Comparison of ENCODE assay signal across 8 mouse cellular contexts in genomic region chr17:25565244-25565643, GRCm38 (mm10). TPM values are rescaled to one million over a fixed set of nuclear protein-coding genes. Genes with fewer than 3 reads are reported as not detected.
DNase-seq lines count a peak whose midpoint lies in the region; ATAC-seq and TF ChIP-seq lines count a peak whose summit lies in the region.
"Had no signal": no experiment of that assay in that cellular context is flagged by ENCODE, and none has a peak within 500 bp of the region (broad histone marks: within the 10 kb centered on the region; RNA-seq: fewer than 3 reads in every experiment).

No protein-coding gene starts in this region.

- no peak overlapping the region for H3K4me2 ChIP-seq in neural tube, embryonic 11.5 days (ENCODE audit: low read depth)
- peak overlapping the region; percentile 30; the same call in 1 of the 2 replicates for H3K4me2 ChIP-seq in forebrain, postnatal 0 days (ENCODE audit: low read depth)
- peak overlapping the region; percentile 30 for H3K4me2 ChIP-seq in limb, embryonic 13.5 days (replicated peaks)
- H3K4me2 ChIP-seq in stomach, postnatal 0 days (replicated peaks; ENCODE audit: low read depth): no peak overlapping the region
- no peak overlapping the region for H3K4me2 ChIP-seq in liver, embryonic 11.5 days

- H3K27ac ChIP-seq in neural tube, embryonic 11.5 days (ENCODE audit: low read depth, low read length): no peak overlapping the region
- 0 out of 2 replicates have a peak overlapping the region, but pooled peaks have one; percentile 2 for H3K27ac ChIP-seq in forebrain, postnatal 0 days (ENCODE audit: low read depth, low read length)
- no peak overlapping the region for H3K27ac ChIP-seq in limb, embryonic 13.5 days
- no peak overlapping the region; the same call in 1 of the 2 replicates for H3K27ac ChIP-seq in stomach, postnatal 0 days (replicated peaks)
- H3K27ac ChIP-seq in liver, embryonic 11.5 days (ENCODE audit: low read depth, low read length): no peak overlapping the region

- peak; percentile 35 for DNase-seq in neural tube, embryonic 11.5 days (ENCODE audit: low spot score)
- DNase-seq in neural tube, embryonic 10.5 days (ENCODE audit: extremely low spot score, low spot score): no peak
- DNase-seq in forebrain, postnatal 0 days: peak; percentile 59
- DNase-seq in stomach, postnatal 0 days (ENCODE audit: low spot score): no peak
- DNase-seq in liver, embryonic 11.5 days (ENCODE audit: low spot score): no peak
- DNase-seq in thymus, postnatal 14 days: no peak

- WGBS in neural tube, embryonic 11.5 days: 38% methylated on average over 6 of the region's 6 CpGs
- WGBS in forebrain, postnatal 0 days: 14% methylated on average over 6 of the region's 6 CpGs
- 16% methylated on average over 6 of the region's 6 CpGs for WGBS in limb, embryonic 13.5 days
- 27% methylated on average over 6 of the region's 6 CpGs for WGBS in stomach, postnatal 0 days
- WGBS in liver, embryonic 11.5 days: 32% methylated on average over 6 of the region's 6 CpGs

- no peak for TF ChIP-seq EP300 in stomach, postnatal 0 days (optimal IDR thresholded peaks at IDR 0.05)

- no peak overlapping the region for H3K9ac ChIP-seq in neural tube, embryonic 11.5 days (ENCODE audit: low read length)
- 0 out of 2 replicates have a peak overlapping the region, but pooled peaks have one; percentile 2 for H3K9ac ChIP-seq in forebrain, postnatal 0 days
- H3K9ac ChIP-seq in limb, embryonic 13.5 days: no peak overlapping the region
- no peak overlapping the region for H3K9ac ChIP-seq in stomach, postnatal 0 days (ENCODE audit: low read length)
- H3K9ac ChIP-seq in liver, embryonic 11.5 days (ENCODE audit: low read depth, low read length): no peak overlapping the region

- no peak for ATAC-seq in neural tube, embryonic 11.5 days (ENCODE audit: insufficient read depth, low FRiP score, low TSS enrichment)
- 0 out of 2 replicates have a peak, but pooled peaks have one; percentile 12 for ATAC-seq in forebrain, postnatal 0 days
- no peak for ATAC-seq in limb, embryonic 13.5 days (ENCODE audit: low FRiP score, low read depth)
- ATAC-seq in stomach, postnatal 0 days (ENCODE audit: low FRiP score, low TSS enrichment): peak; percentile 31; the same call in 1 of the 2 replicates
- ATAC-seq in liver, embryonic 11.5 days (replicated peaks; ENCODE audit: low FRiP score): no peak

- no peak for TF ChIP-seq CTCF in forebrain, postnatal 0 days (IDR thresholded peaks at IDR 0.05; ENCODE audit: low read depth)
- TF ChIP-seq CTCF in stomach, postnatal 0 days (IDR thresholded peaks at IDR 0.05; ENCODE audit: low read depth): no peak

- no peaks in the 10 kb centered on the region for H3K36me3 ChIP-seq in neural tube, embryonic 11.5 days (ENCODE audit: control insufficient read depth, insufficient read depth, low read length)
- H3K36me3 ChIP-seq in forebrain, postnatal 0 days (ENCODE audit: insufficient read depth): no peaks in the 10 kb centered on the region
- peaks cover 6% of the 10 kb centered on the region; the same call in 1 of the 2 replicates for H3K36me3 ChIP-seq in limb, embryonic 13.5 days
- H3K36me3 ChIP-seq in stomach, postnatal 0 days (ENCODE audit: control insufficient read depth, insufficient read depth, low read length): no peaks in the 10 kb centered on the region
- no peaks in the 10 kb centered on the region for H3K36me3 ChIP-seq in liver, embryonic 11.5 days (ENCODE audit: control insufficient read depth, insufficient read depth, low read length)

- no peaks in the 10 kb centered on the region for H3K9me3 ChIP-seq in neural tube, embryonic 11.5 days (ENCODE audit: control insufficient read depth, low read length)
- no peaks in the 10 kb centered on the region for H3K9me3 ChIP-seq in forebrain, postnatal 0 days (ENCODE audit: low read length)
- no peaks in the 10 kb centered on the region for H3K9me3 ChIP-seq in limb, embryonic 13.5 days
- H3K9me3 ChIP-seq in stomach, postnatal 0 days (ENCODE audit: control insufficient read depth, low read length): no peaks in the 10 kb centered on the region
- no peaks in the 10 kb centered on the region for H3K9me3 ChIP-seq in liver, embryonic 11.5 days (ENCODE audit: control insufficient read depth, low read length)

- peaks cover 27% of the 10 kb centered on the region for H3K4me1 ChIP-seq in neural tube, embryonic 11.5 days (ENCODE audit: control insufficient read depth, insufficient read depth, low read length)
- peaks cover 9% of the 10 kb centered on the region; the same call in 1 of the 2 replicates for H3K4me1 ChIP-seq in forebrain, postnatal 0 days (ENCODE audit: insufficient read depth)
- peaks cover 45% of the 10 kb centered on the region for H3K4me1 ChIP-seq in limb, embryonic 13.5 days
- 0 out of 2 replicates have a peak, but pooled peaks cover 1% of the 10 kb centered on the region for H3K4me1 ChIP-seq in stomach, postnatal 0 days (replicated peaks; ENCODE audit: control insufficient read depth, insufficient read depth)
- H3K4me1 ChIP-seq in liver, embryonic 11.5 days (replicated peaks; ENCODE audit: control insufficient read depth, insufficient read depth, low read length): peaks cover 5% of the 10 kb centered on the region; the same call in 1 of the 2 replicates

- no peak overlapping the region for H3K4me3 ChIP-seq in neural tube, embryonic 11.5 days (ENCODE audit: low read depth, low read length)
- 0 out of 2 replicates have a peak overlapping the region, but pooled peaks have one; percentile 4 for H3K4me3 ChIP-seq in forebrain, postnatal 0 days (ENCODE audit: low read depth, low read length)
- no peak overlapping the region for H3K4me3 ChIP-seq in limb, embryonic 13.5 days
- no peak overlapping the region for H3K4me3 ChIP-seq in stomach, postnatal 0 days (ENCODE audit: low read depth, low read length)
- no peak overlapping the region for H3K4me3 ChIP-seq in liver, embryonic 11.5 days (ENCODE audit: low read depth, low read length)
- H3K4me3 ChIP-seq: erythroblast, embryonic 14.5 days had no signal

- peaks cover 14% of the 10 kb centered on the region for H3K27me3 ChIP-seq in neural tube, embryonic 11.5 days (ENCODE audit: control insufficient read depth, insufficient read depth, low read length)
- H3K27me3 ChIP-seq in forebrain, postnatal 0 days (ENCODE audit: insufficient read depth, low read length): no peaks in the 10 kb centered on the region; the same call in 1 of the 2 replicates
- peaks cover 25% of the 10 kb centered on the region for H3K27me3 ChIP-seq in limb, embryonic 13.5 days
- no peaks in the 10 kb centered on the region; the same call in 1 of the 2 replicates for H3K27me3 ChIP-seq in stomach, postnatal 0 days (ENCODE audit: control insufficient read depth, insufficient read depth, low read length)
- H3K27me3 ChIP-seq in liver, embryonic 11.5 days (replicated peaks; ENCODE audit: control insufficient read depth, insufficient read depth, low read length): peaks cover 31% of the 10 kb centered on the region

RNA-seq across cellular contexts. Expression of gene Sox8, which starts 5.2 kb away (rescaled TPM):
- polyA plus RNA-seq in neural tube, embryonic 11.5 days (2014; fragmentation: Nextera tagmentation; extraction: Ambion mirVana): 6.5 and 9.1 TPM in 2 replicates
- total RNA-seq in forebrain, postnatal 0 days (2014; rRNA removed): 26.6 and 27.4 TPM in 2 replicates
- 20.8 and 22.6 TPM in 2 replicates for polyA plus RNA-seq in forebrain, postnatal 0 days (2015; fragmentation: Nextera tagmentation; extraction: Ambion mirVana)
- 15.0 and 16.5 TPM in 2 replicates for polyA plus RNA-seq in limb, embryonic 13.5 days (2015; fragmentation: Nextera tagmentation; extraction: Ambion mirVana)
- polyA plus RNA-seq in stomach, postnatal 0 days (2015; fragmentation: Nextera tagmentation; extraction: Ambion mirVana): 1.4 and 1.6 TPM in 2 replicates
- polyA plus RNA-seq in liver, embryonic 11.5 days (2014; fragmentation: Nextera tagmentation; extraction: Ambion mirVana): 2.4 and 3.0 TPM in 2 replicates
- polyA plus RNA-seq: erythroblast, embryonic 14.5 days had no signal

RNA-seq across cellular contexts. Expression of gene Lmf1, which starts 13.6 kb away (rescaled TPM):
- 23.6 and 23.9 TPM in 2 replicates for polyA plus RNA-seq in neural tube, embryonic 11.5 days (2014; fragmentation: Nextera tagmentation; extraction: Ambion mirVana)
- total RNA-seq in forebrain, postnatal 0 days (2014; rRNA removed): 21.5 and 28.1 TPM in 2 replicates
- polyA plus RNA-seq in forebrain, postnatal 0 days (2015; fragmentation: Nextera tagmentation; extraction: Ambion mirVana): 13.9 and 17.8 TPM in 2 replicates
- 31.2 and 33.2 TPM in 2 replicates for polyA plus RNA-seq in limb, embryonic 13.5 days (2015; fragmentation: Nextera tagmentation; extraction: Ambion mirVana)
- 16.3 and 17.7 TPM in 2 replicates for polyA plus RNA-seq in stomach, postnatal 0 days (2015; fragmentation: Nextera tagmentation; extraction: Ambion mirVana)
- 23.8 and 29.1 TPM in 2 replicates for polyA plus RNA-seq in liver, embryonic 11.5 days (2014; fragmentation: Nextera tagmentation; extraction: Ambion mirVana)

Comparison
In these comparisons a context has a peak if more than half of its experiments do, and no peak if none do; other contexts are left out.
1. DNase-seq: peak in neural tube, embryonic 11.5 days (single experiment) and forebrain, postnatal 0 days (single experiment); none in neural tube, embryonic 10.5 days (single experiment), stomach, postnatal 0 days (single experiment), liver, embryonic 11.5 days (single experiment) and thymus, postnatal 14 days (single experiment).
2. ATAC-seq: peak in forebrain, postnatal 0 days (single experiment) and stomach, postnatal 0 days (single experiment); none in neural tube, embryonic 11.5 days (single experiment), limb, embryonic 13.5 days (single experiment) and liver, embryonic 11.5 days (single experiment).
3. H3K4me2 ChIP-seq: peak in forebrain, postnatal 0 days (single experiment) and limb, embryonic 13.5 days (single experiment); none in neural tube, embryonic 11.5 days (single experiment), stomach, postnatal 0 days (single experiment) and liver, embryonic 11.5 days (single experiment).